ENCODE assay signal across 14 mouse cellular contexts in genomic region chr1:92436831-92437321, GRCm38 (mm10). TPM values are rescaled to one million over a fixed set of nuclear protein-coding genes. Genes with fewer than 3 reads are reported as not detected.
DNase-seq lines count a peak whose midpoint lies in the region; ATAC-seq lines count a peak whose summit lies in the region.
"Had no signal": no experiment of that assay in that cellular context is flagged by ENCODE, and none has a peak within 500 bp of the region (broad histone marks: within the 10 kb centered on the region; RNA-seq: fewer than 3 reads in every experiment).

No protein-coding gene starts in this region.

- H3K9ac ChIP-seq in forebrain, embryonic 12.5 days = no peak overlapping the region
- H3K9ac ChIP-seq in midbrain, embryonic 14.5 days (replicated peaks; ENCODE audit: low read length) = no peak overlapping the region
- H3K9ac ChIP-seq: embryonic facial prominence, embryonic 13.5 days; liver, embryonic 14.5 days had no signal

- H3K27ac ChIP-seq in forebrain, embryonic 12.5 days = 0 out of 2 replicates have a peak overlapping the region, but pooled peaks have one; percentile 1
- H3K27ac ChIP-seq in midbrain, embryonic 14.5 days (replicated peaks; ENCODE audit: low read depth, low read length) = peak overlapping the region; percentile 38; the same call in 1 of the 2 replicates
- H3K27ac ChIP-seq: embryonic facial prominence, embryonic 13.5 days; liver, embryonic 14.5 days had no signal

- no peak overlapping the region for H3K4me2 ChIP-seq in forebrain, embryonic 12.5 days
- H3K4me2 ChIP-seq in midbrain, embryonic 14.5 days (ENCODE audit: low read length) = no peak overlapping the region
- H3K4me2 ChIP-seq: embryonic facial prominence, embryonic 13.5 days had no signal

- H3K27me3 ChIP-seq in forebrain, embryonic 12.5 days = no peaks in the 10 kb centered on the region
- H3K27me3 ChIP-seq in midbrain, embryonic 14.5 days (ENCODE audit: control insufficient read depth, insufficient read depth, low read length) = no peaks in the 10 kb centered on the region
- H3K27me3 ChIP-seq: embryonic facial prominence, embryonic 13.5 days had no signal

- DNase-seq in layer of hippocampus, postnatal 10 days (ENCODE audit: low spot score in 2 of 2) = peak; percentile 52 to 60
- no peak for DNase-seq in layer of hippocampus, adult 9-11 months
- peak; percentile 48 for DNase-seq in cerebellum, adult 11 months
- peak; percentile 64 for DNase-seq in midbrain, embryonic 14.5 days
- no peak for DNase-seq in ovary, postnatal 10 days (ENCODE audit: low spot score)
- DNase-seq in embryo, embryonic 9.5 days (ENCODE audit: extremely low spot score) = no peak
- DNase-seq: gastrocnemius, postnatal 25 days; thymus, postnatal 36 days had no signal

- 45% methylated on average over 4 of the region's 4 CpGs for WGBS in forebrain, embryonic 12.5 days
- 38% methylated on average over 4 of the region's 4 CpGs for WGBS in midbrain, embryonic 14.5 days

- peaks cover 35% of the 10 kb centered on the region for H3K36me3 ChIP-seq in forebrain, embryonic 12.5 days (replicated peaks)
- H3K36me3 ChIP-seq in midbrain, embryonic 14.5 days (ENCODE audit: control insufficient read depth, insufficient read depth, low read length) = peaks cover 36% of the 10 kb centered on the region

- no peak for ATAC-seq in forebrain, embryonic 12.5 days (ENCODE audit: low FRiP score)
- ATAC-seq in midbrain, embryonic 14.5 days (ENCODE audit: low FRiP score, low TSS enrichment) = peak; percentile 25; the same call in 1 of the 2 replicates

- H3K4me3 ChIP-seq in forebrain, embryonic 12.5 days (replicated peaks) = no peak overlapping the region
- H3K4me3 ChIP-seq in midbrain, embryonic 14.5 days (replicated peaks; ENCODE audit: low read depth, low read length) = no peak overlapping the region
- H3K4me3 ChIP-seq: embryonic facial prominence, embryonic 13.5 days had no signal

- peaks cover 27% of the 10 kb centered on the region for H3K4me1 ChIP-seq in forebrain, embryonic 12.5 days
- H3K4me1 ChIP-seq in midbrain, embryonic 14.5 days (ENCODE audit: control insufficient read depth, insufficient read depth, low read length) = peaks cover 6% of the 10 kb centered on the region; the same call in 1 of the 2 replicates

- no peaks in the 10 kb centered on the region for H3K9me3 ChIP-seq in forebrain, embryonic 12.5 days
- H3K9me3 ChIP-seq in midbrain, embryonic 14.5 days (ENCODE audit: control insufficient read depth, low read length) = no peaks in the 10 kb centered on the region
- H3K9me3 ChIP-seq: embryonic facial prominence, embryonic 13.5 days had no signal

RNA-seq across cellular contexts. Expression of gene Ndufa10, which starts 36.8 kb away (rescaled TPM):
- total RNA-seq in layer of hippocampus, postnatal 10 days (2021) = 100 to 1,000 TPM; 190 to 257 TPM
- 228 and 234 TPM in 2 replicates for polyA plus RNA-seq in forebrain, embryonic 12.5 days (2016; fragmentation: Nextera tagmentation; extraction: Ambion mirVana)
- 286 and 304 TPM in 2 replicates for polyA plus RNA-seq in midbrain, embryonic 14.5 days (2014; fragmentation: Nextera tagmentation; extraction: Ambion mirVana)

RNA-seq across cellular contexts. Expression of gene Olfr1416, which starts 48.0 kb away (rescaled TPM):
- total RNA-seq in layer of hippocampus, postnatal 10 days (2021) = not detected
- polyA plus RNA-seq in forebrain, embryonic 12.5 days (2016; fragmentation: Nextera tagmentation; extraction: Ambion mirVana) = not detected in 2 replicates
- not detected in 2 replicates for polyA plus RNA-seq in midbrain, embryonic 14.5 days (2014; fragmentation: Nextera tagmentation; extraction: Ambion mirVana)
- total RNA-seq: adrenal gland, adult 8-10 months; gastrocnemius, postnatal 25 days had no signal
- polyA plus RNA-seq: embryonic facial prominence, embryonic 13.5 days; large intestine, adult 2 months; liver, embryonic 14.5 days; small intestine, adult 2 months had no signal

RNA-seq across cellular contexts. Expression of gene Olfr1415, which starts 59.0 kb away (rescaled TPM):
- not detected for total RNA-seq in layer of hippocampus, postnatal 10 days (2021)
- not detected in 2 replicates for polyA plus RNA-seq in forebrain, embryonic 12.5 days (2016; fragmentation: Nextera tagmentation; extraction: Ambion mirVana)
- not detected in 2 replicates for polyA plus RNA-seq in midbrain, embryonic 14.5 days (2014; fragmentation: Nextera tagmentation; extraction: Ambion mirVana)
- total RNA-seq: gastrocnemius, postnatal 25 days had no signal
- polyA plus RNA-seq: embryonic facial prominence, embryonic 13.5 days; large intestine, adult 2 months; liver, embryonic 14.5 days; small intestine, adult 2 months had no signal

Comparison
In these comparisons a context has a peak if more than half of its experiments do, and no peak if none do; other contexts are left out.
1. DNase-seq: peak in layer of hippocampus, postnatal 10 days (2 of 2), cerebellum, adult 11 months (single experiment) and midbrain, embryonic 14.5 days (single experiment); none in layer of hippocampus, adult 9-11 months (single experiment), ovary, postnatal 10 days (single experiment) and embryo, embryonic 9.5 days (single experiment).